Mouse (Mus musculus) erythroblast, embryonic 14.5 days (primary cell): Measurements from ENCODE around the gene Cmtm4.
"Not testable (repeated sequence)": the region's sequence is repeated elsewhere in the genome, so short reads cannot be mapped to it uniquely, and the experiment has no call there.

ENCODE experiments used
- GATA1 ChIP-seq: IDR thresholded peaks from 2 replicates; pipeline ENCODE4 v1.6.1; 2012; ENCODE audit warnings: low read length, inconsistent platforms, mixed read lengths
- TAL1 ChIP-seq: IDR thresholded peaks from 3 replicates; pipeline ENCODE4 v1.6.1; 2012; ENCODE audit warnings: low read length, inconsistent platforms, mixed read lengths

GRCm38 (mm10) chr8:104312023-104312422, 83.6 kb downstream of the Cmtm4 start:
- not testable (repeated sequence) for TF ChIP-seq TAL1, GATA1
